Mouse (Mus musculus) stomach, adult 2 months (tissue): ENCODE measurements around the gene Cd200r4. TPM values are rescaled to one million over a fixed set of nuclear protein-coding genes. Genes with fewer than 3 reads are reported as not detected.

Experiments
- polyA plus RNA-seq: library from polyadenylated mRNA; depleted of rRNA; stranded (reverse); fragments of >200 nt; gene quantifications from 2 replicates; pipeline ENCODE4 v1.2.3, GENCODE M21; 2012; rRNA removed

Cd200r4 gene
- polyA plus RNA-seq = 0.16 and 0.28 TPM in 2 replicates

GRCm38 (mm10) chr16:44811544-44811943 is at the start of gene Cd200r4:
Gene Cd200r4 (plus strand): TSS chr16:44811733.

DNA sequence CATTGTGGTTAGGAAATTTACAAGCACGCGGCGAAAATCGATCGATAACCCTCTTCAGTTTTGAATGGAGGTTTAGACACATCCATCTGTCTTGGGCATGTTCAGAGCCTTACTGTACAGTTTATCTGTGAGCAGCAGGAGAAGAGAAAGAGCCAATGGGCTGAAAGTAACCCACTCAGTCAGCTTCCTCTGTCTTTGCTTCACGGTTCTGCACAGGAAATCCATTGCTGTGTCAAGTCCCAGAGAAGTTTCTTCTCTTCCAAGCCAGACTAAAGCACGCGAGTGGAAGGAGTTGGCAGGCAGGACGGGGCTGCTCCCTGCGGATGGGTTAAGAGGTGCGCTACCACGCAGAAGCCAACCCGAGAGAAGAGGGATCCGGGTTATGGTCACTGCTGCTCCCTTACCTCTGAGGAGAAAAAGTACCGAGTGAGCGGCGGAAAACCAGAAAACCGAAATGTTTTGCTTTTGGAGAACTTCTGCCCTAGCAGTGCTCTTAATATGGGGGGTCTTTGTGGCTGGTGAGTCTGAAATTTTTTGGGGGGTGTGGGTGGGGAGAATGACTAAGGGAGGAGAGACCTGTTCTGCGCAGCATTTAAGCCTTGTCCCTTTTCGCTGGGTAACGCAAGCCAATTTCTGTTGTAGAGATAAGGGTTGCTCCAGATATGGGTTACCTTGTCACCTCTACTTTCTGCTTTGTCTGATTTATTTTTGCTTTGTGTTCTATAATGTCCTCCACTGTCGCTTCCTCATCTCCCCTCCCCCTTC is 45.8 kb upstream of the Cd200r4 start, which contains the start of gene Cd200r1:
Cd200r1 (plus strand) TSS at position 182 of the 765 bp plus-strand sequence.

DNA sequence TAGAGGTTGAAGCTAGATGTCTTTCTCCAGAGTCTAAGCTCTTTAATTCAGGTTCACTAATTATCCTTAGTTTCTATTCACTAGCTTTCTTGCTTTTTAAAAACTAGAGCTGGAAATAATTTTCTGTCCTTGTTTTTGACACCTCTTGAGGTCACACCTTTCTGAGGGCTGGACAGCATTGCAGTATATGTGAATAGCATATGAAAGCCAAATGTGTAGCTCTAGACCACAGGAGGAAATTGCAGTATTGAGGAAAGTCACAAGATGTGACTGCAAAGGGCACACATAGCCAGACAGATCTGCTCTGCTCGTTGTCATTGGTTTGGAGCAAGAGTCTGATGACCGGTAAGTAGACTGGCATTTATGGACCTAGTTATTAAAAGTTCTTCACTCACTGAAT is 55.3 kb downstream of the Cd200r4 start, which contains the start of gene Cd200r2:
Cd200r2 (plus strand) TSS at position 301 of the 400 bp plus-strand sequence.

Other genes starting within 250 kb of the Cd200r4 start
- 0.90 and 2.2 TPM in 2 replicates for gene Nepro, start 87.4 kb upstream of the Cd200r4 start, polyA plus RNA-seq
- 2.8 and 3.8 TPM in 2 replicates for gene Gtpbp8, start 65.4 kb upstream of the Cd200r4 start, polyA plus RNA-seq
- 0.16 and 0.28 TPM in 2 replicates for gene Cd200r1, start 46.0 kb upstream of the Cd200r4 start, polyA plus RNA-seq
- not detected in 2 replicates for gene Cd200r2, start 55.4 kb downstream of the Cd200r4 start, polyA plus RNA-seq
- gene Cd200r3, start 131.9 kb downstream of the Cd200r4 start, polyA plus RNA-seq = 0.30 TPM in 1 of 2 replicates, not detected in the other